ENCODE assay signal across 14 mouse cellular contexts in genomic region chr7:127309951-127310350, GRCm38 (mm10).
"Had no signal": no experiment of that assay in that cellular context is flagged by ENCODE, and none has a peak within 500 bp of the region (broad histone marks: within the 10 kb centered on the region; RNA-seq: fewer than 3 reads in every experiment).

No protein-coding gene starts in this region.

- H3K4me2 ChIP-seq: liver, embryonic 11.5 days; liver, embryonic 15.5 days; midbrain, embryonic 11.5 days; neural tube, embryonic 15.5 days had no signal

- H3K9me3 ChIP-seq: liver, embryonic 15.5 days; megakaryocyte, embryonic 14.5 days; neural tube, embryonic 15.5 days had no signal

- ATAC-seq: lung, postnatal 0 days had no signal

- H3K27me3 ChIP-seq: liver, embryonic 15.5 days; megakaryocyte, embryonic 14.5 days; neural tube, embryonic 15.5 days had no signal

- H3K27ac ChIP-seq: layer of hippocampus, adult 2 months; liver, embryonic 15.5 days; macrophage; neural tube, embryonic 15.5 days; stomach, postnatal 0 days had no signal

- H3K4me1 ChIP-seq: neural tube, embryonic 15.5 days had no signal

- H3K9ac ChIP-seq: liver, embryonic 15.5 days; neural tube, embryonic 15.5 days had no signal

- DNase-seq: kidney, adult 9 months; kidney, postnatal 10 days; kidney, postnatal 4 days; left cerebral cortex, postnatal 4 days; lung, adult 2 months had no signal

- H3K36me3 ChIP-seq: neural tube, embryonic 15.5 days had no signal

- H3K4me3 ChIP-seq: layer of hippocampus, adult 2 months; liver, embryonic 15.5 days; megakaryocyte, embryonic 14.5 days; neural tube, embryonic 15.5 days had no signal
